Mouse (Mus musculus) testis, adult 2 months (tissue): Measurements from ENCODE around the gene Slco1a6.

ENCODE experiments used
- CTCF ChIP-seq: fragments of 200-500 bp; IDR thresholded peaks from 2 replicates; pipeline ENCODE4 v1.5.1; 2012; ENCODE audit warnings: low read depth, mild to moderate bottlenecking, inconsistent platforms, low read length, moderate library complexity; ENCODE audit not compliant: control insufficient read depth, insufficient read depth, insufficient replicate concordance
- POLR2A ChIP-seq: fragments of 200-500 bp; IDR thresholded peaks from 2 replicates; pipeline ENCODE4 v1.6.1; 2012; ENCODE audit warnings: low read depth, mild to moderate bottlenecking, inconsistent platforms, low read length, moderate library complexity; ENCODE audit not compliant: control insufficient read depth

- TF ChIP-seq POLR2A (no peak), CTCF (no peak)
Measured at GRCm38 (mm10) chr6:142045746-142046145, 162.6 kb downstream of the Slco1a6 start.
